Mouse (Mus musculus) embryo, embryonic 11 days (tissue): ENCODE data around the gene Stat6.

Source experiments
- DNase-seq: peaks from one replicate; pipeline ENCODE4 v3.0.0-alpha.2; 2015

Gene Stat6

GRCm38 (mm10) chr10:127615591-127615990 lies 27.2 kb upstream of the Stat6 start:
- no peak for DNase-seq

- peak; percentile 66 for DNase-seq
Observed at GRCm38 (mm10) chr10:127616261-127616679, 26.5 kb upstream of the Stat6 start.

- DNase-seq, result no peak
Observed at GRCm38 (mm10) chr10:127617294-127617693, 25.5 kb upstream of the Stat6 start.

GRCm38 (mm10) chr10:127618173-127618572 lies 24.6 kb upstream of the Stat6 start:
- DNase-seq, result no peak

GRCm38 (mm10) chr10:127619119-127619721 lies 23.6 kb upstream of the Stat6 start:
- no peak for DNase-seq

- DNase-seq, result peak; percentile 73
Observed at GRCm38 (mm10) chr10:127619941-127620405, 22.8 kb upstream of the Stat6 start.

- peak; percentile 81 for DNase-seq
Observed at GRCm38 (mm10) chr10:127620406-127621190, 22.2 kb upstream of the Stat6 start, which contains the start of gene Lrp1. TSS of gene Lrp1 (minus strand) at chr10:127621148.

- peak; percentile 92 for DNase-seq
Observed at GRCm38 (mm10) chr10:127621191-127622056, 21.4 kb upstream of the Stat6 start.

GRCm38 (mm10) chr10:127622057-127622392 lies 20.8 kb upstream of the Stat6 start:
- DNase-seq, result peak; percentile 84

GRCm38 (mm10) chr10:127622661-127623060 lies 20.1 kb upstream of the Stat6 start:
- DNase-seq, result no peak

- DNase-seq, result no peak
Observed at GRCm38 (mm10) chr10:127623439-127624216, 19.2 kb upstream of the Stat6 start.

GRCm38 (mm10) chr10:127626433-127626832 lies 16.4 kb upstream of the Stat6 start:
- DNase-seq, result no peak

- no peak for DNase-seq
Observed at GRCm38 (mm10) chr10:127631261-127632214, 11.2 kb upstream of the Stat6 start.

- no peak for DNase-seq
Observed at GRCm38 (mm10) chr10:127632668-127633271, 10.0 kb upstream of the Stat6 start.

- DNase-seq, result no peak
Observed at GRCm38 (mm10) chr10:127640421-127640820, 2.4 kb upstream of the Stat6 start.

GRCm38 (mm10) chr10:127641861-127642771 lies 670 bp upstream of the Stat6 start:
- DNase-seq, result peak; percentile 91

- DNase-seq, result peak; percentile 84
Observed at GRCm38 (mm10) chr10:127643553-127644238, 910 bp downstream of the Stat6 start.

- no peak for DNase-seq
Observed at GRCm38 (mm10) chr10:127645791-127646190, 3.0 kb downstream of the Stat6 start.
